Mouse (Mus musculus): Measurements from ENCODE around the gene Oas1a.
"Not testable (repeated sequence)": the region's sequence is repeated elsewhere in the genome, so short reads cannot be mapped to it uniquely, and the experiment has no call there.

GRCm38 (mm10) chr5:120877407-120877806 lies 29.9 kb downstream of the Oas1a start:
- not testable (repeated sequence) for TF ChIP-seq EP300, CTCF (IDR thresholded peaks at IDR 0.05)

Measured in lung, postnatal 0 days (tissue).